ENCODE assay signal across 8 mouse cellular contexts in the genomic region with DNA sequence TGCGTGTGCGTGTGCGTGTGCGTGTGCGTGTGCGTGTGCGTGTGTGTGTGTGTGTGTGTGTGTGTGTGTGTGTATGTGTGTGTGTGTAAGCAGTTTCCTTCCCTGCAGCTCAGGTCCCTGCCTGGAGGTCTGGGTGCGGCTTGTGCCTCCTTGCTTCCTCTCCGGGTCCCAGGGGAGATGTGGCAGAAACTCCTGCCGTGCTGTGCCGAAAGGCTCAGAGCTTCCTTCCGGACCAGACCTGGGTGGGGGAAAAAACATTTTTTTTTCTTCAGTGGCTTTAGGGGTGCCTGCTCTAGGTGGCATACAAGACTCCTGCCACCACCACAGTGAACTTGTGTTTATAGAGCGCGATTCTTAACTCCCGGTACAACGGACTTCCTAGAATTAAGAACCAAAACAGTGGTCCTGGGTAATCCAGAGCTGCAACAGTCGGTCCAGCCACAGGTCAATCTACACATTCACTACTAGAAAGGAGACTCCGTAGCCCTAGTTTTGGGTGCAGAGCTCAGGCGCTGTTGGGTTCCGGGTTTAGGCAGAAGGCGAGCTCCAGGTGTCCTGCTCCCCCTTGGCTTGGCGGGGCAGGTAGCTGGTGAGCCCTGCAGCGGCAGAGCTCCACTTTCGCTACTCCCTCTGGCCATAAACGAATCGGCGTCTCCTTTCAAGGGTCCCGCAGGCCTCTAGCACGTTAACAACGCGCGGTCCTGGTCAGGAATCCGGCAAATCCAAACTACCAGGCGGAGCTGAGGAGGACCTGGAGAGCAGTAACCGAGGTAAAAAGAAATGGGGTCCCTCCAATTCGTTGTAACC. TPM values are rescaled to one million over a fixed set of nuclear protein-coding genes. Genes with fewer than 3 reads are reported as not detected.
DNase-seq lines count a peak whose midpoint lies in the region; ATAC-seq and TF ChIP-seq lines count a peak whose summit lies in the region.
"Had no signal": no experiment of that assay in that cellular context is flagged by ENCODE, and none has a peak within 500 bp of the region (broad histone marks: within the 10 kb centered on the region; RNA-seq: fewer than 3 reads in every experiment).

A gene (plus strand): TSS at position 535 of the 807 bp plus-strand sequence.

- no peaks in the 10 kb centered on the region for H3K36me3 ChIP-seq in midbrain, embryonic 10.5 days
- H3K36me3 ChIP-seq in midbrain, postnatal 0 days (ENCODE audit: insufficient read depth, low read length) = no peaks in the 10 kb centered on the region
- H3K36me3 ChIP-seq in intestine, embryonic 14.5 days (ENCODE audit: control insufficient read depth, insufficient read depth, low read length) = no peaks in the 10 kb centered on the region
- H3K36me3 ChIP-seq in lung, embryonic 14.5 days (ENCODE audit: insufficient read depth) = no peaks in the 10 kb centered on the region

- intact Hi-C loops in left cerebral cortex, postnatal 4 days (cut with DNase I) = no loop called here
- intact Hi-C loops in left cerebral cortex, postnatal 10 days (cut with DNase I) = loop anchor here (5.0 kb wide), 1 partner anchor 668 kb away; no protein-coding TSS in a partner anchor

- no peak for TF ChIP-seq CTCF in midbrain, postnatal 0 days (IDR thresholded peaks at IDR 0.05)
- no peak for TF ChIP-seq CTCF in lung, embryonic 14.5 days (IDR thresholded peaks at IDR 0.05; ENCODE audit: low read depth)

- no peak for ATAC-seq in midbrain, postnatal 0 days (ENCODE audit: low FRiP score)
- no peak for ATAC-seq in intestine, embryonic 14.5 days (replicated peaks; ENCODE audit: low FRiP score, low TSS enrichment, low read depth)
- ATAC-seq in lung, embryonic 14.5 days (ENCODE audit: insufficient read depth) = no peak

- peaks cover 80% of the 10 kb centered on the region for H3K27me3 ChIP-seq in midbrain, embryonic 10.5 days (ENCODE audit: low read depth, poor library complexity, severe bottlenecking)
- peaks cover 30% of the 10 kb centered on the region for H3K27me3 ChIP-seq in midbrain, postnatal 0 days (ENCODE audit: insufficient read depth, low read length)
- H3K27me3 ChIP-seq in intestine, embryonic 14.5 days (replicated peaks; ENCODE audit: control insufficient read depth, insufficient read depth, low read length) = peaks cover 59% of the 10 kb centered on the region
- peaks cover 58% of the 10 kb centered on the region for H3K27me3 ChIP-seq in lung, embryonic 14.5 days (ENCODE audit: insufficient read depth, low read length)

- H3K4me3 ChIP-seq in midbrain, embryonic 10.5 days = peak within 1 kb of the TSS; percentile 33
- no peak within 1 kb of the TSS for H3K4me3 ChIP-seq in midbrain, postnatal 0 days (ENCODE audit: low read depth, low read length)
- peak within 1 kb of the TSS; percentile 37 for H3K4me3 ChIP-seq in intestine, embryonic 14.5 days (ENCODE audit: low read depth, low read length)
- H3K4me3 ChIP-seq in lung, embryonic 14.5 days (ENCODE audit: low read depth, low read length) = peak within 1 kb of the TSS; percentile 44
- H3K4me3 ChIP-seq: myocyte had no signal

- H3K27ac ChIP-seq in midbrain, embryonic 10.5 days (replicated peaks) = no peak within 1 kb of the TSS
- no peak within 1 kb of the TSS for H3K27ac ChIP-seq in midbrain, postnatal 0 days (ENCODE audit: low read depth, low read length)
- H3K27ac ChIP-seq in intestine, embryonic 14.5 days (ENCODE audit: low read depth) = peak within 1 kb of the TSS; percentile 36
- peak within 1 kb of the TSS; percentile 87 for H3K27ac ChIP-seq in lung, embryonic 14.5 days (ENCODE audit: low read depth)

- WGBS in midbrain, embryonic 10.5 days = 2% methylated on average over 30 of the region's 36 CpGs
- 4% methylated on average over 34 of the region's 36 CpGs for whole genome bisulfite sequencing in midbrain, postnatal 0 days
- 1% methylated on average over 34 of the region's 36 CpGs for WGBS in intestine, embryonic 14.5 days
- WGBS in lung, embryonic 14.5 days = 4% methylated on average over 36 of the region's 36 CpGs

- no peaks in the 10 kb centered on the region for H3K9me3 ChIP-seq in midbrain, embryonic 10.5 days (replicated peaks)
- H3K9me3 ChIP-seq in midbrain, postnatal 0 days (ENCODE audit: low read length) = no peaks in the 10 kb centered on the region
- no peaks in the 10 kb centered on the region for H3K9me3 ChIP-seq in intestine, embryonic 14.5 days (ENCODE audit: control insufficient read depth, low read length)
- no peaks in the 10 kb centered on the region for H3K9me3 ChIP-seq in lung, embryonic 14.5 days (ENCODE audit: low read depth, low read length)

- H3K9ac ChIP-seq in midbrain, postnatal 0 days (replicated peaks; ENCODE audit: low read length, poor library complexity, severe bottlenecking) = no peak within 1 kb of the TSS
- peak within 1 kb of the TSS; percentile 40 for H3K9ac ChIP-seq in intestine, embryonic 14.5 days (ENCODE audit: low read length)
- peak within 1 kb of the TSS; percentile 70 for H3K9ac ChIP-seq in lung, embryonic 14.5 days

- no peak within 1 kb of the TSS for H3K4me2 ChIP-seq in midbrain, postnatal 0 days (ENCODE audit: low read depth, low read length, poor library complexity, severe bottlenecking)
- peak within 1 kb of the TSS; percentile 40 for H3K4me2 ChIP-seq in intestine, embryonic 14.5 days (ENCODE audit: low read length)
- H3K4me2 ChIP-seq in lung, embryonic 14.5 days = peak within 1 kb of the TSS; percentile 62

- peaks cover 41% of the 10 kb centered on the region for H3K4me1 ChIP-seq in midbrain, embryonic 10.5 days
- H3K4me1 ChIP-seq in midbrain, postnatal 0 days (ENCODE audit: insufficient read depth, low read length) = peaks cover 2% of the 10 kb centered on the region; the same call in 1 of the 2 replicates
- 0 out of 2 replicates have a peak, but pooled peaks cover 2% of the 10 kb centered on the region for H3K4me1 ChIP-seq in intestine, embryonic 14.5 days (replicated peaks; ENCODE audit: control insufficient read depth, insufficient read depth, low read length)
- H3K4me1 ChIP-seq in lung, embryonic 14.5 days (ENCODE audit: insufficient read depth) = no peaks in the 10 kb centered on the region

- peak; percentile 37 for DNase-seq in midbrain, embryonic 10.5 days (ENCODE audit: low spot score)
- no peak for DNase-seq in midbrain, postnatal 0 days (ENCODE audit: low spot score)
- peak; percentile 39 for DNase-seq in embryo, embryonic 10 days (ENCODE audit: low spot score)
- peak; percentile 79 for DNase-seq in intestine, embryonic 14.5 days (ENCODE audit: low spot score)
- DNase-seq in lung, embryonic 14.5 days = peak; percentile 39
- no peak for DNase-seq in left cerebral cortex, postnatal 4 days
- DNase-seq in left cerebral cortex, postnatal 10 days (ENCODE audit: extremely low spot score in 1 of 2, low spot score in 2 of 2) = no peak

RNA-seq across cellular contexts. Expression of the gene that starts here (rescaled TPM):
- polyA plus RNA-seq in midbrain, embryonic 10.5 days (2016; fragmentation: Nextera tagmentation; extraction: Ambion mirVana) = not detected in 2 replicates
- not detected in 2 replicates for total RNA-seq in midbrain, postnatal 0 days (2014; rRNA removed)
- 0.22 and 0.31 TPM in 2 replicates for polyA plus RNA-seq in midbrain, postnatal 0 days (2015; fragmentation: Nextera tagmentation; extraction: Ambion mirVana)
- 11.5 and 15.1 TPM in 2 replicates for polyA plus RNA-seq in intestine, embryonic 14.5 days (2014; fragmentation: Nextera tagmentation; extraction: Ambion mirVana)
- 10.9 and 11.4 TPM in 2 replicates for polyA plus RNA-seq in lung, embryonic 14.5 days (2014; fragmentation: Nextera tagmentation; extraction: Ambion mirVana)
- not detected for total RNA-seq in left cerebral cortex, postnatal 4 days (2021)
- under 1 TPM; 0.14 to 0.19 TPM for total RNA-seq in left cerebral cortex, postnatal 10 days (2021)
- polyA plus RNA-seq: myocyte had no signal

Comparison
In these comparisons a context has a peak if more than half of its experiments do, and no peak if none do; other contexts are left out.
1. Peak in DNase-seq and H3K4me3 ChIP-seq in midbrain, embryonic 10.5 days; RNA of the gene not detected or under 1 TPM.
2. DNase-seq: peak in embryo, embryonic 10 days (single experiment), intestine, embryonic 14.5 days (single experiment) and lung, embryonic 14.5 days (single experiment); none in midbrain, postnatal 0 days (single experiment), left cerebral cortex, postnatal 4 days (single experiment) and left cerebral cortex, postnatal 10 days (0 of 2).
3. H3K27ac ChIP-seq: peak in intestine, embryonic 14.5 days (single experiment) and lung, embryonic 14.5 days (single experiment); none in midbrain, embryonic 10.5 days (single experiment) and midbrain, postnatal 0 days (single experiment).